Mouse (Mus musculus) kidney, adult 2 months (tissue): ENCODE data around the gene C1qbp.
A peak's percentile ranks its signal among the peaks of the same experiment; 100 is the strongest.

Source experiments
- CTCF ChIP-seq: fragments of 200-500 bp; conservative IDR thresholded peaks from 2 replicates; pipeline ENCODE4 v1.5.1; 2011; ENCODE audit warnings: low read depth, mild to moderate bottlenecking, control low read depth, low read length, moderate library complexity, mixed read lengths; ENCODE audit not compliant: insufficient read depth, insufficient read length
- POLR2A ChIP-seq: fragments of 200-500 bp; IDR thresholded peaks from one replicate; pipeline ENCODE4 v1.6.1; 2011; ENCODE audit warnings: low read depth, low read length, control low read depth

DNA sequence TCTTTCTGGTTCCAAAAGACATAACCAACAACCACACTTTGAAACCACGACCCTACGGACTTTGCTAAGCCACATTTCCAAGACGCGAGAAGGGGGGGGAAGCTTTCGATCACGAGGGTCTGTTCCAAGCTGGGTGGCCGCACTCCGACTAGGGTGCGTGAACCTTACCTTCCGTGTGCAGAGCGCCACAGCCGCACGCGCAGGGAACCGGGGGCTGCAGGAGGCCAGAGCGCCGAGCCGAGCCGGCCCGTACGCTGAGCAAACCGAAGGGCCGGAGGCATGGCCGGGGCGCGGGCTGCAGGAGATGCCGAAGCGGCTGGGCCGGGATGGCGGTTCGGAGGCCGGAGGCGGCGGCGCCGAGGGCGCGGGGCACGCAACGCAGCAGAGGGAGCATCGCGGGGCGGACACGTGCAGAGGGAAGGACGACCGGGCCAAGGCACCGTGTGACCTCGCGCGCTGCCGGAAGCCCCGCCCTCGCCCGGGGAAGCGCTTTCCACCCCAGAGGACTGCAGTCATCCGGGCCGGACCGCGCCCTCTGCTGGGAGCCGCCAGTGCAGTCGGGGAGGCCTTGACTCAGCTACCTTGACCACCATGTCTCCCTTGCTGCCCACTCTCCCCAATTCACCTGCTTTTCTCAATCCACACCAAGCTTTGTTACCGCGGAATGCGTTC is at the start of gene C1qbp:
- TF ChIP-seq CTCF (peak; percentile 82), POLR2A (peak; percentile 46)
